2 mouse cellular contexts compared by ENCODE assay signal in the genomic region with DNA sequence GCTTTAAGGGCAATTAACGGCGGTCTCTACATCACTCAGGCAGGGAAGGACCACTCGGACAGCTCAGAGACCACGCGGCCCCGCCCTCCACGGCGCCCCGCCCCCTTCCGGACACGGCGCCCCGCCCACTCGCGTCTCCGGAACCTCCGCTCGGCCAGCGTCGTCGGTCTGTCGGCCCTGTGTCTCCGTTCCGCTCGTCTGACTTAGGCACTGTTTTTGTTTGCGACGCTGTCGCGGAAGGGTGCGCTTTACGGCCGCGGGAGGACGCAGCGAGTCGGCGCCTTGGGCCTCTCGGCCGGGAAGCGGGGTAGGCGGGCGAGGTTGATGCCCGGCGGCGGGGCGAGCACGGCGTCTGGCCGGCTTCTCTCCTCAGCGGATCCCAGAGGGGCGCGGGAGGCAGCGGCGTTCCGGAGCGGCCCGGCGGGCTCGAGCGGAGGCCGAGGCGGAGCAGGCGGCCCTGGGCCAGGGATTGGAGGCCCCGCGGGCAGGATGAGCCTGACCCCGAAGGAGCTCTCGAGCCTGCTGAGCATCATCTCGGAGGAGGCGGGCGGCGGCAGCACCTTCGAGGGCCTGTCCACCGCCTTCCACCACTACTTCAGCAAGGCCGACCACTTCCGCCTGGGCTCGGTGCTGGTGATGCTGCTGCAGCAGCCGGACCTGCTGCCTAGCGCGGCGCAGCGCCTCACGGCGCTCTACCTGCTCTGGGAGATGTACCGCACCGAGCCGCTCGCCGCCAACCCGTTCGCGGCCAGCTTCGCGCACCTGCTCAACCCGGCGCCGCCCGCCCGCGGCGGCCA.
TF ChIP-seq lines count a peak whose summit lies in the region.

No protein-coding gene starts in this region.

TF ChIP-seq in C2C12, 6 proteins besides CTCF, POLR2A, EP300 and RAD21:
- TF ChIP-seq MAX (IDR thresholded peaks at IDR 0.05) (peak; percentile 9), CEBPB (IDR thresholded peaks at IDR 0.05; ENCODE audit: low read depth) (no peak), MYOD1 (IDR thresholded peaks at IDR 0.05; ENCODE audit: control insufficient read depth, insufficient read length, low read depth) (no peak), USF1 (IDR thresholded peaks at IDR 0.05; ENCODE audit: low read depth) (no peak), FOSL1 (IDR thresholded peaks at IDR 0.05; ENCODE audit: insufficient read depth, low read length, poor library complexity, severe bottlenecking) (no peak), MYOG (IDR thresholded peaks at IDR 0.05; ENCODE audit: control insufficient read depth, extremely low read depth, insufficient read length) (no peak)

TF ChIP-seq in myocyte, 11 proteins besides CTCF, POLR2A, EP300 and RAD21:
- no peak for TF ChIP-seq REST (IDR thresholded peaks at IDR 0.05; ENCODE audit: insufficient read depth, insufficient read length)
- no peak for TF ChIP-seq SRF (IDR thresholded peaks at IDR 0.05; ENCODE audit: control insufficient read depth, insufficient read length, low read depth)
- no peak for TF ChIP-seq CEBPB (IDR thresholded peaks at IDR 0.05; ENCODE audit: insufficient read depth, poor library complexity, severe bottlenecking)
- TF ChIP-seq POLR2AphosphoS2 (IDR thresholded peaks at IDR 0.05; ENCODE audit: insufficient read length, low read depth), result peak; percentile 63
- no peak for TF ChIP-seq E2F4 (IDR thresholded peaks at IDR 0.05; ENCODE audit: insufficient read depth)
- TF ChIP-seq MYOD1 (IDR thresholded peaks at IDR 0.05; ENCODE audit: control insufficient read depth in 1 of 3, insufficient read length in 2 of 3, low read depth in 2 of 3), result peak in 1 of 3 experiments; percentile 3
- no peak for TF ChIP-seq TCF12 (IDR thresholded peaks at IDR 0.05; ENCODE audit: insufficient read depth, poor library complexity, severe bottlenecking)
- TF ChIP-seq MYOG (IDR thresholded peaks at IDR 0.05; ENCODE audit: control insufficient read depth in 1 of 3, insufficient read depth in 1 of 3, insufficient read length in 2 of 3, low read depth in 2 of 3), result peak in 1 of 3 experiments; percentile 42
- no peak for TF ChIP-seq TCF3 (IDR thresholded peaks at IDR 0.05; ENCODE audit: insufficient read length, low read depth)
- no peak for TF ChIP-seq MAX (IDR thresholded peaks at IDR 0.05; ENCODE audit: low read depth)
- TF ChIP-seq USF1 (IDR thresholded peaks at IDR 0.05; ENCODE audit: low read depth), result no peak
